Mouse (Mus musculus) heart, embryonic 10.5 days (tissue): Measurements from ENCODE around the gene Gm6525. TPM values are rescaled to one million over a fixed set of nuclear protein-coding genes. Genes with fewer than 3 reads are reported as not detected.

Experiments
- DNase-seq: peaks from one replicate; pipeline ENCODE4 v3.0.0-alpha.2; 2017; ENCODE audit warnings: low spot score
- H3K27ac ChIP-seq: fragments of 300-500 bp; sonication (generic); 2 replicates; pipeline ENCODE4 v1.5.1; 2016; ENCODE audit warnings: mild to moderate bottlenecking
- H3K27me3 ChIP-seq: fragments of 300-500 bp; sonication (generic); 2 replicates; pipeline ENCODE4 v1.6.1; 2016; ENCODE audit warnings: mild to moderate bottlenecking; ENCODE audit not compliant: poor library complexity, insufficient read depth, severe bottlenecking
- H3K36me3 ChIP-seq: fragments of 300-500 bp; sonication (generic); 2 replicates; pipeline ENCODE4 v1.6.1; 2016; ENCODE audit warnings: mild to moderate bottlenecking, moderate library complexity
- H3K4me1 ChIP-seq: fragments of 300-500 bp; sonication (generic); 2 replicates; pipeline ENCODE4 v1.6.1; 2016; ENCODE audit warnings: mild to moderate bottlenecking
- H3K4me3 ChIP-seq: fragments of 300-500 bp; sonication (generic); 2 replicates; pipeline ENCODE4 v1.5.1; 2016; ENCODE audit warnings: mild to moderate bottlenecking, moderate library complexity
- H3K9me3 ChIP-seq: fragments of 300-500 bp; sonication (generic); 2 replicates; pipeline ENCODE4 v1.6.1; 2016; ENCODE audit warnings: mild to moderate bottlenecking, moderate library complexity
- WGBS: fragments of 180-500 bp; shearing (Covaris S2); methylation state at CpG from one replicate; pipeline ENCODE4 v1.1.7; 2016; 5-methylcytosine and 5-hydroxymethylcytosine counted together
- polyA plus RNA-seq: library from polyadenylated mRNA; unstranded; fragments of >200 nt; fragmentation: Nextera tagmentation; extraction: Ambion mirVana; gene quantifications from 2 replicates; pipeline ENCODE4 v1.2.1, GENCODE M21; 2016

The Gm6525 gene
- polyA plus RNA-seq, 1 experiment from 2014 or later, result 0.25 TPM

DNA sequence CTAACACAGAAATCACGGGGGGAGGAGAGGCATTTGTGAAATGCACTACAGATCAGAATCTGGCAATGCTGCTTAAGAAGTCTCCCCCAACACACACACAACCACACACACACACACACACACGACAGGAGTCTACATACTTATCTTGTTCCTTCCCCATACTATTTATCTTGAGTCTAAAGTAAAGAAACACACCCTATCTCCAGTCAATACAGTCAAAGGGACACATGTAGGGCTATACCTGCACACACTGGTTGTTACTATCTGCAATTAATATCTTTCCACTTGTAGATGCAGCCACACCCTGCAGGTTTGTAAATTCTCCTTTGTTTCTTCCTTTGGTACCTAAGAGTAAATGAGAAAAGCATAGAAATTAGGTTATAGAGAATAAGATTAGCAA lies 3.9 kb downstream of the Gm6525 start:
- Histone ChIP-seq H3K27ac (no peak overlapping the region), H3K4me3 (no peak overlapping the region), H3K9me3 (no peaks in the 10 kb centered on the region), H3K4me1 (no peaks in the 10 kb centered on the region), H3K36me3 (no peaks in the 10 kb centered on the region), H3K27me3 (no peaks in the 10 kb centered on the region)
- WGBS, result 73% methylated on average over 2 of the region's 2 CpGs
- no peak for DNase-seq

DNA sequence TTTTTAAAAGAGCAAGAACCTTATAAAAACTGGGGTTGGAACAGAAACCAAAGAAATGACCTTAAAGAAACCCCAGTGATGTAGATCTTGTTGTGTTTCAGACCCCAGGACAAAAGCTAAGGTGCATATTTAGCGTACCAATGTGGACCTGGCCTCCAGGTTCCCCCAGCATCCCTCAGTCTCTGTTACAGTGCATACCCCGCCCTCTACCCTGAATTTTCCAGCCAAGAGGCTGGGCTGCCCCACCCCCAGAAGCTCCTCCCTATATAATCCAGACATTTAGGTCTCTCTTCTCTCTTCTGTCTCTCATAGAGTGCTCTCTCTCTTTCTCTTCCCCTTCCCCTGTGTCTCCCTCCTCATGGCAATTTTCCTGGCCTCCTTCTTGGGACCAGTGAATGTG lies 6.4 kb downstream of the Gm6525 start:
- no peak overlapping the region for H3K27ac ChIP-seq
- 81% methylated on average over 2 of the region's 2 CpGs for WGBS
- DNase-seq, result no peak
- H3K4me3 ChIP-seq, result no peak overlapping the region
- no peaks in the 10 kb centered on the region for H3K27me3 ChIP-seq
- no peaks in the 10 kb centered on the region for H3K9me3 ChIP-seq
- H3K36me3 ChIP-seq, result no peaks in the 10 kb centered on the region
- H3K4me1 ChIP-seq, result no peaks in the 10 kb centered on the region

DNA sequence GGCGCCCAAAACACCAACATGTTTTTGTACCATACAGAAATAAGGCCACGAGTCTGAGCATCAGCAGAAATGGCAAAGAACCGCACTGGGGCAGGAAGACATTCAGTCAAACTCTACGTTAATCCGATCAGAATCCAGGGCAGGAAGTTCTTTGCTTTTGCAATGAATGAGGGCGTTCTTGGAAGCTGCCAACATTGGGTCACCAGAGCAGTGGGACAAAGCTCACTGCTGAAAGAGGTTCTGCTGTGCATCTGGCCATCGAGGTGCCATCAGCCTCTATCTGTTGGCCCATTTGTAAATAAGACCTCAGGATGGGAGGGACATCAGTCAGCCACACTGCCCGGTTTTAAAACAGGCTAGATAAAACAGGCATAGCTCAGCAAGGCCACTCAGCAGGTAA lies 7.2 kb downstream of the Gm6525 start:
- no peak for DNase-seq

DNA sequence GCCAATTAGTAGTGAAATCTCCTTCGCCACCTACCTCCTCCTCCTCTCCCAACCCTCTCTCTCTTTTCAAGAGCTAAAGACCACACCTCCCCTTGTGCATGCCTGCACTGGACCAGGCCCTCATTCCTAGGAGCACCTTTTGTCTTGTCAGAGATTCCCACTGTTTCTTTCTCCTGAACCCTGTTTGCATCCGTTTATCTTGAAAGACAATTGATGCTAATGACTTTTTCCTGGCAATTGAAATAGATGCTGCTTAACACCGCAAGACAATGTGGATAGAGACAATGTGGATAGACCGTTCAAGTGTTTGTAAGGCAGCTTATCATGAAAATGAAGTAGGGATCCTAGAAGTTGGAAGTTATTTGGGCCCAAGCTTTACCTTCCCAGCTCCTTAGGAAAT lies 7.8 kb downstream of the Gm6525 start:
- Histone ChIP-seq H3K27ac (no peak overlapping the region), H3K36me3 (no peaks in the 10 kb centered on the region), H3K4me3 (no peak overlapping the region), H3K4me1 (no peaks in the 10 kb centered on the region), H3K9me3 (no peaks in the 10 kb centered on the region), H3K27me3 (no peaks in the 10 kb centered on the region)
- DNase-seq, result no peak
- WGBS, result 48% methylated on average over 4 of the region's 4 CpGs

More for the DNA sequence above, 7.2 kb downstream of the Gm6525 start:
- H3K4me1 ChIP-seq, result no peaks in the 10 kb centered on the region
- H3K27me3 ChIP-seq, result no peaks in the 10 kb centered on the region
- WGBS, result 44% methylated on average over 8 of the region's 8 CpGs
- H3K27ac ChIP-seq, result no peak overlapping the region
- H3K4me3 ChIP-seq, result no peak overlapping the region
- H3K9me3 ChIP-seq, result no peaks in the 10 kb centered on the region
- no peaks in the 10 kb centered on the region for H3K36me3 ChIP-seq

DNA sequence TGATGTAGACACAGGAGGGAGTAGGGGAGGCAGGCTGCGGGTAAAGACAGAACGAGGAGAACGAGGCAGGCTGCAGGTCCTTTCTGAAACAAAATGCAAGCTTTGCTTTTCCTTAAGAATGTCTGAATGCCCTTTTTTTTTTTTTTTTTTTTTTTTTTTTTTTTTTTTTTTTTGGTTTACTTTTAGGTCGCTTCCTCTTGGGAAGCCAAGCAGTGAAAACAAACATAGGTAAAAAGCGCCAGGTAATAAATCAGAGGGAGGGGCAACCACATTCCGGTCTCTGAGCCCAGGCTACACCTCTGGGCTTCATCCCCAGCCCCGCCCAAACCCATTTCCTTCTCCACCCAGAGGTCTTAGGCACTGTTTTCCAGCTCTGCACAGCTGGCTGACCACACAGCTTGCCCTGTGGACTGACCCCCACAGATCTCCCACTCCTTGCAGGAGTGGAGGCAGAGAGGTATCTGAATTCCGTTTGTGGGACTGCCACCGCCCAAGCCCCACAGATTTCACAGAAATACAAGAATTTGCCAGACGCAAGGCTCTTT lies 15.8 kb downstream of the Gm6525 start:
- no peaks in the 10 kb centered on the region for H3K9me3 ChIP-seq
- DNase-seq, result no peak
- peaks cover 18% of the 10 kb centered on the region for H3K4me1 ChIP-seq
- no peaks in the 10 kb centered on the region for H3K36me3 ChIP-seq
- WGBS, result 33% methylated on average over 10 of the region's 10 CpGs
- peak overlapping the region; percentile 71 for H3K4me3 ChIP-seq
- peaks cover 24% of the 10 kb centered on the region for H3K27me3 ChIP-seq
- peak overlapping the region; percentile 85; the same call in 1 of the 2 replicates for H3K27ac ChIP-seq

DNA sequence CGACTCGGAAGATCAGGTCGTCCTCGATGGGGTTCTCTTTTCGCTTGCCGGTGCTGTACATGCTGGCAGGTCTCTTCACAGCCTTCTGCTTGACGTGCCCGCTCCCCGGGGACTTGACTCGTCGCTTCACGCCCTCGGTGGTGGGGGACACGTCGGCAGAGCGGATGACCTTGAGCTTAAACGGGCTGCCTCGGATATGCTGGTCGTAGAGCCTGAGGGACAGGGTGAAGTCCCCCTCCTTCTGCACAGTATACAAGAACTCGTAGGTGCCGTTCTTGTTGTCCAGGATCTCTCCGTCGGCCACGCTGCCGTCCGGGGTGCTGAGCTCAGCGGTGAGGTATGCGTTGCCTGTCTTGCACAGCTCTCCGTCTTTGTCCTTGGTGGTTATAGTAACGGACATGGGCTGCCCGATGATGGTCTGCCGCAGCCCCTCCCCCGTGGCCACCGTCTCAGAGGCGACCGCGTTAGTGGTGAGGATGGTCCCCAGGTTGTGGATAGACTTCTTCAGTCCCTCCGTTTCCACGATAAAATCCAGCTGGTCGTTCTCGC lies 16.7 kb downstream of the Gm6525 start:
- Histone ChIP-seq H3K27ac (peak overlapping the region; percentile 85), H3K27me3 (peaks cover 24% of the 10 kb centered on the region), H3K9me3 (no peaks in the 10 kb centered on the region), H3K4me3 (peak overlapping the region; percentile 71), H3K4me1 (peaks cover 18% of the 10 kb centered on the region), H3K36me3 (no peaks in the 10 kb centered on the region)
- DNase-seq, result peak; percentile 82
- WGBS, result 3% methylated on average over 41 of the region's 41 CpGs

DNA sequence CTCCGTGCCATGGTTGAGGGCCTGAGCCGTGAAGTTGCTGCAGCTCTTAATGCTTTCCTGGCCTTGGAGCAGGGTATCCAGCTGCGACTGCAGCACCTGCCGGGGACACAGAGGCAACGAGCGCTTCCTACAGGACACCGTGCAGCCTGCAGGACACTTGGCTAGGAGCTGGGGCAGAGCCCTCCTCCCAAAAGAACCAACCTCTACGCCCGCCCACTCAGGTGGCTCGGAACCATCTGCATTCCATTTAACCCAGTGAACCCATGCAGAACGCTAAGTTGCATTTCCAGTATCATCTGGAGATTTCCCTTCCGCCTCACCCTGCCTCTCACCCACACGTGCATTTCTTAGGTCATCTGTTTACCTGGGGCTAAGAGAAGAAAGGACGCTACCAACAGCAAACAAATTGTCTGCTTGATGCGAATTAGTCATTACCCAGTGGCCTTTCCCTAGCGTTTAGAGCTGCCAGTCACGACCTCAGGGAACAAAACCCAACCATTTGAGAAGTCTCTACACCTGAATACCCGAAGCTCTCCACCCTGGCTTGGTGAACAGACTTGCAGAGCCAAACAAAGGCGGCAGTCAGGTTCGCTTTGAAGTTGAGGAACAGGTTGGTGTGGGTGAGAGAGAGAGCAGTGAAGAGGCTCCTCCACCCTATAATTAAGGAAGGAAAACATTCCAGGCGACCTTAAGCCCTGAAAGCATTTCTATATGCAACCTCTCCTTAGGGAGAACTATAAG lies 17.4 kb downstream of the Gm6525 start:
- Histone ChIP-seq H3K4me3 (peak overlapping the region; percentile 71), H3K27ac (peak overlapping the region; percentile 85)
- 31% methylated on average over 21 of the region's 21 CpGs for WGBS

DNA sequence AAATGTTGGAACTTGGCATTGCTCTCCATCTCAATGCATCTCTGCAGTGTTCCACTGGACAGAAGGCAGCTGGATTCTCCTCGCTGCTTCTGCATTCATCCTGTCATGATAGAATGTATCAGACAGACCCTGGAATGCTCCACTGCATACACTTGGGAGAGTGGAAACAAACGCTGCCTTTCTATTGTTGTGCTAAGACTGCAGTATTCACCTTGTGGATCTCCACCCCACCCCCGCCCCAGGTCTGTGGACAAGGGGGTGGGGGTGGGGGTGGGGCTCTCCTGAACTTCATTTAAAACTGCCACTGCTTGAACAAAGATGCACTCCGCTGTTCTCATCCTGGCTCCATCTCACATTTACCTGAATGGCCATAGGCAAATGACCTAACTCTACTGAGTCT lies 20.0 kb downstream of the Gm6525 start:
- no peaks in the 10 kb centered on the region for H3K9me3 ChIP-seq
- H3K27me3 ChIP-seq, result peaks cover 24% of the 10 kb centered on the region
- H3K4me1 ChIP-seq, result peaks cover 18% of the 10 kb centered on the region
- 58% methylated on average over 4 of the region's 4 CpGs for WGBS
- no peaks in the 10 kb centered on the region for H3K36me3 ChIP-seq
- H3K27ac ChIP-seq, result no peak overlapping the region
- no peak overlapping the region for H3K4me3 ChIP-seq
- no peak for DNase-seq

More for the DNA sequence above, 17.4 kb downstream of the Gm6525 start:
- no peak for DNase-seq
- Histone ChIP-seq H3K36me3 (no peaks in the 10 kb centered on the region), H3K9me3 (no peaks in the 10 kb centered on the region), H3K27me3 (peaks cover 24% of the 10 kb centered on the region), H3K4me1 (peaks cover 18% of the 10 kb centered on the region)

DNA sequence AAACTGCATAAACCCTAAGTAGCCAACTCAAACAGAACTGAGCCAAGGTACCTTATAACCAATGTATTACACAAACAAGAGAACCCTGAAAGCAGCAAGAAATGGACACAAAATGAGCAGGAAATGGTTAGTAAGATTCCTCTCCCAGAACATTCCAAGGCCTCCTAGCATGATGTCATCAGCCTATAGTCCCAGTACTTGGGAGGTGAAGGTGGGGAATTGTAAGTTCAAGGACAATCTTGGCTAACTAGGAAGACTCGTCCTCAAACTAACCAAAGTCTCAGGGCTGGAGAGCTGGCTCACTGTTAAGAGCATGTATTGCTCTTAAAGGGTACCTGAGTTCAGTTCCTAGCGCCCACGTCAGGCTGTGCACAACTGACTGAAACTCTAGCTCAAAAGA lies 24.3 kb downstream of the Gm6525 start:
- H3K4me1 ChIP-seq, result peaks cover 6% of the 10 kb centered on the region
- peaks cover 3% of the 10 kb centered on the region; the same call in 1 of the 2 replicates for H3K27me3 ChIP-seq
- 86% methylated on average over 3 of the region's 3 CpGs for WGBS
- no peak overlapping the region for H3K27ac ChIP-seq
- no peaks in the 10 kb centered on the region for H3K9me3 ChIP-seq
- DNase-seq, result no peak
- H3K36me3 ChIP-seq, result no peaks in the 10 kb centered on the region
- H3K4me3 ChIP-seq, result no peak overlapping the region

DNA sequence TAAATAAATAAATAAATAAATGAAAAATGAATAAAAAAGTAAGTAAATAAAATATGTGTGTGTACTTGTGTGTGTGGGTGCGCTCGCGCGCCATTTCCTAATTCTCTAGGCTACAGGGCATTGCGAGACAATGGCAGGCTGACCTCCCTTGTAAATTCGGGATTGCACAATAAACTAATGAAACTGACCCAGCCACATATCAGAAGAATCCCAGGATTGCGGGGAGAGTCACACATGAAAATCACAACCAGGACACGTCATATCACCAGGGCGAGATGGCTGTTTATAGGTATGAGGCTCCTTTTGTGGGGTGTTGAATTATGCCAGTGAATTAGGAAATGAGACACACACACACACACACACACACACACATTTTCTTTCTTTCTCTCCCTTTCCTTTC lies 25.6 kb downstream of the Gm6525 start:
- H3K36me3 ChIP-seq, result no peaks in the 10 kb centered on the region
- no peaks in the 10 kb centered on the region for H3K27me3 ChIP-seq
- H3K27ac ChIP-seq, result no peak overlapping the region
- H3K9me3 ChIP-seq, result no peaks in the 10 kb centered on the region
- no peak for DNase-seq
- WGBS, result 90% methylated on average over 9 of the region's 9 CpGs
- H3K4me1 ChIP-seq, result peaks cover 6% of the 10 kb centered on the region
- no peak overlapping the region for H3K4me3 ChIP-seq

DNA sequence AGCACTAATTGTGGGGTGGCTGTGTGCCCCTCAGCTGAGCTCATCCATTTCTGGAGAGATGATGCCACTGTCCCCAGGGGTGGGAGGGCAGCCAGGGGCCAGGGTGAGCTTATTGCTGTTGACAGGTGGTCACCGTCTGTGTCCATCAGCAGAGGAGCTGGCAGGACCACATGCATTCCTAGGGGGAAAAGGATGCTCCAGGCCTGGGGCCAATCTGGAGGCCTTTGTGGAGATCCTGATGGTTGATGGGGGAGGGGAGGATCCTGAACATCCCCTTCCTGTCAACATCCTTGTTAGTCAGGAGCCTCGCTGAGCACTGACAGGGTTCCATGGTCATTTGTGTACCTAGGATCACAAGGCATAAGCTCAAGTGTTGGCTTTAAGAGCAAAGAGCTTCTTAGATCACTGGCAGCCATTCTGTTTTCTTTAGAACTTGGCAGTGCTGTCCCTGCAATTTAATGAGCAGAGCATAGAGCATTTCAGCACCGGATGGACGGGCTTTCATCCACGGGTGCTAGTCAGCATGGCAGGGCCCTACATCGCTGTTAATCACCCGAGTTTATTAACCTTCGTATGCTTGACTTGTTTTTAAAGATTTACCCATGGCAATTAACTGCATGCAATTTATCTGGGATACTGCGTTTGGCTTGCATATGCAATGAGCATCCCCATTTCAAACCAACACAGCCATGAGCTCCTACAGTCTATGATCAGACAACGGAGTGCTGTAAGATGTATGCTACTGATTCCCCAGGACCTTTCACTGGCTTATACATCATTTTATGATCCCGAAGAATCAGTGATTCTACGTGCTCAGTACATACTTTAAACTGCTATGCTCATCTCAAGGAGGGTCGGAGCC lies 26.9 kb downstream of the Gm6525 start:
- Histone ChIP-seq H3K9me3 (no peaks in the 10 kb centered on the region), H3K36me3 (no peaks in the 10 kb centered on the region), H3K27ac (no peak overlapping the region), H3K4me1 (peaks cover 6% of the 10 kb centered on the region), H3K27me3 (no peaks in the 10 kb centered on the region), H3K4me3 (no peak overlapping the region)
- DNase-seq, result no peak
- whole genome bisulfite sequencing, result 77% methylated on average over 13 of the region's 13 CpGs

DNA sequence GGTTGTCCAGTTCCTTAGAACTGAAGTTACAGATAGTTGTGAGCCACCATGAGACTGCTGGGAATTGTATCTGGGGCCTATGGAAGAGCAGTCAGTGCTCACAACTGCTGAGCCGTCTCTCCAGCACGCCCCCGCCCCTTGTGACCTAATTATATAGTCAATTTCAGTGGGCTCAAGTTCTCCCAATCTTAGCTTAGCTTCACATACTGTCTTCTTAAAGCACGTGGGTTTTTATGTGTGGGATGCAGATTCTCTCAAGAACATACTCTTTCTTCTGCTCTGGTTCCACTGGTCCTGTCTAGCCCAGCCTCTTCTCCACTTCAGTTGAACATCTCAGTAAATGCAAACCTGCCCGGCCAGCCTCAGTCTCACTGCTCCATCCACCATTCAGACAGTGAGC lies 30.7 kb downstream of the Gm6525 start:
- Histone ChIP-seq H3K27me3 (no peaks in the 10 kb centered on the region), H3K9me3 (no peaks in the 10 kb centered on the region), H3K27ac (no peak overlapping the region), H3K4me3 (no peak overlapping the region), H3K4me1 (peaks cover 6% of the 10 kb centered on the region), H3K36me3 (no peaks in the 10 kb centered on the region)
- no peak for DNase-seq
- 77% methylated on average over 5 of the region's 5 CpGs for WGBS

DNA sequence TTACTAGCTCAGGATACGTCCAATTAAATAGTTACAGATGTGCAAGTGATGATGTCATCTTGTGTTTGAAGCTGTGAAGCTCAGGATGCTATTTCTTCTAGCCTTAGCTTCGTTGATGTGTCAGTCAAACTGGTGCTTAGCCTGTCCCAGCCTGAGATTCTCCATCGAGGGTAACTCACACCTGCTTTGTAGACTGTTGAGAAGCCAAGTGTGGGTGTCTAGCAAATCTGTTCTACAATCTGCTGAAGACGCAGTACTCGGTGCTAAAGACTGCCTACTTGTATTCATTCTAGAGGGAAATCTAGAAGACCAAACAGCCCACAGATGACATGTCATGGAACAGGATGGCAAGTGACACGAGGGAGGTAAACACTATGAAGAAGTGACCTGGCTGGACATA lies 31.7 kb downstream of the Gm6525 start:
- Histone ChIP-seq H3K36me3 (no peaks in the 10 kb centered on the region), H3K4me1 (peaks cover 2% of the 10 kb centered on the region), H3K27ac (no peak overlapping the region), H3K9me3 (no peaks in the 10 kb centered on the region), H3K4me3 (no peak overlapping the region), H3K27me3 (no peaks in the 10 kb centered on the region)
- no peak for DNase-seq
- 80% methylated on average over 6 of the region's 6 CpGs for WGBS
